Mouse (Mus musculus) intestine, embryonic 14.5 days (tissue): ENCODE measurements around the gene March9. TPM values are rescaled to one million over a fixed set of nuclear protein-coding genes. Genes with fewer than 3 reads are reported as not detected.

Experiments
- ATAC-seq: fragments of 200-750 bp; cut with Nextera tagmentation; replicated peaks from 2 replicates; pipeline ENCODE4 v1.8.0; 2017; ENCODE audit warnings: low read depth, moderate number of reproducible peaks, moderate TSS enrichment, moderate library complexity; ENCODE audit not compliant: low FRiP score, low TSS enrichment
- DNase-seq: peaks from one replicate; pipeline ENCODE4 v3.0.0-alpha.2; 2018; ENCODE audit warnings: low spot score
- H3K27ac ChIP-seq: fragments of 300-500 bp; sonication (generic); 2 replicates; pipeline ENCODE4 v1.5.1; 2014; ENCODE audit warnings: low read depth, mild to moderate bottlenecking, control low read depth
- H3K27me3 ChIP-seq: fragments of 300-500 bp; sonication (generic); replicated peaks from 2 replicates; pipeline ENCODE4 v1.6.1; 2014; ENCODE audit warnings: low read length, control low read depth; ENCODE audit not compliant: control insufficient read depth, insufficient read depth
- H3K36me3 ChIP-seq: fragments of 300-500 bp; sonication (generic); 2 replicates; pipeline ENCODE4 v1.6.1; 2014; ENCODE audit warnings: low read length, control low read depth; ENCODE audit not compliant: control insufficient read depth, insufficient read depth
- H3K4me1 ChIP-seq: fragments of 300-500 bp; sonication (generic); replicated peaks from 2 replicates; pipeline ENCODE4 v1.6.1; 2014; ENCODE audit warnings: low read length, control low read depth, mixed read lengths; ENCODE audit not compliant: control insufficient read depth, insufficient read depth
- H3K4me2 ChIP-seq: fragments of 300-500 bp; sonication (generic); 2 replicates; pipeline ENCODE4 v1.6.1; 2014; ENCODE audit warnings: low read length
- H3K4me3 ChIP-seq: fragments of 300-500 bp; sonication (generic); 2 replicates; pipeline ENCODE4 v1.5.1; 2014; ENCODE audit warnings: low read depth, low read length, control low read depth, mixed read lengths
- H3K9ac ChIP-seq: fragments of 300-500 bp; sonication (generic); 2 replicates; pipeline ENCODE4 v1.6.1; 2014; ENCODE audit warnings: mild to moderate bottlenecking, low read length
- H3K9me3 ChIP-seq: fragments of 300-500 bp; sonication (generic); 2 replicates; pipeline ENCODE4 v1.6.1; 2016; ENCODE audit warnings: low read length, control low read depth; ENCODE audit not compliant: control insufficient read depth
- WGBS: fragments of 180-500 bp; shearing (Covaris S2); extraction: QIAGEN DNeasy Blood & Tissue Kit; methylation state at CpG from one replicate; pipeline ENCODE4 v1.1.7; 2014; 5-methylcytosine and 5-hydroxymethylcytosine counted together
- polyA plus RNA-seq: library from polyadenylated mRNA; unstranded; fragments of >200 nt; fragmentation: Nextera tagmentation; extraction: Ambion mirVana; gene quantifications from 2 replicates; pipeline ENCODE4 v1.2.1, GENCODE M21; 2014

Gene March9
- polyA plus RNA-seq, 1 experiment from 2014 or later, result 1.4 TPM

- Histone ChIP-seq H3K9me3 (no peaks in the 10 kb centered on the region), H3K27ac (no peak overlapping the region), H3K4me3 (no peak overlapping the region), H3K4me2 (no peak overlapping the region), H3K36me3 (no peaks in the 10 kb centered on the region), H3K27me3 (no peaks in the 10 kb centered on the region), H3K4me1 (no peaks in the 10 kb centered on the region), H3K9ac (no peak overlapping the region)
- DNase-seq, result no peak
- 54% methylated on average over 5 of the region's 5 CpGs for WGBS
- no peak for ATAC-seq
These were observed 43.5 kb downstream of the March9 start for GRCm38 (mm10) chr10:127016488-127016887.

Other genes with a start within 250 kb of the March9 start
- gene Atp23, start 158.8 kb downstream of the March9 start, polyA plus RNA-seq, result 21.8 and 22.9 TPM in 2 replicates
- gene Ctdsp2, start 81.5 kb downstream of the March9 start, polyA plus RNA-seq, result 99.2 and 101 TPM in 2 replicates
- 0.22 TPM in 2 replicates for gene Avil, start 59.5 kb downstream of the March9 start, polyA plus RNA-seq
- 86.1 and 86.3 TPM in 2 replicates for gene Tsfm, start 29.3 kb downstream of the March9 start, polyA plus RNA-seq
- gene Mettl1, start 18.8 kb downstream of the March9 start, polyA plus RNA-seq, result 60.8 and 65.2 TPM in 2 replicates
- gene Eef1akmt3, start 18.7 kb downstream of the March9 start, polyA plus RNA-seq, result 0.31 and 0.50 TPM in 2 replicates
- 0.07 and 0.15 TPM in 2 replicates for gene Cyp27b1, start 11.9 kb downstream of the March9 start, polyA plus RNA-seq
- gene Cdk4, start 3.4 kb upstream of the March9 start, polyA plus RNA-seq, result 1,915 and 2,068 TPM in 2 replicates
- gene Tspan31, start 10.1 kb upstream of the March9 start, polyA plus RNA-seq, result 92.4 and 114 TPM in 2 replicates
- 0.23 and 0.26 TPM in 2 replicates for gene Agap2, start 15.1 kb upstream of the March9 start, polyA plus RNA-seq
- 47.6 and 51.6 TPM in 2 replicates for gene Os9, start 60.9 kb upstream of the March9 start, polyA plus RNA-seq
- 54.3 and 66.0 TPM in 2 replicates for gene B4galnt1, start 105.0 kb upstream of the March9 start, polyA plus RNA-seq
- 0.93 and 1.3 TPM in 2 replicates for gene Slc26a10, start 120.5 kb upstream of the March9 start, polyA plus RNA-seq
- gene Arhgef25, start 129.9 kb upstream of the March9 start, polyA plus RNA-seq, result 49.0 and 57.7 TPM in 2 replicates
- gene Dtx3, start 135.5 kb upstream of the March9 start, polyA plus RNA-seq, result 95.8 and 101 TPM in 2 replicates
- 24.2 and 25.9 TPM in 2 replicates for gene Pip4k2c, start 151.4 kb upstream of the March9 start, polyA plus RNA-seq
- 9.2 and 10.6 TPM in 2 replicates for gene Kif5a, start 203.2 kb upstream of the March9 start, polyA plus RNA-seq
- 157 and 166 TPM in 2 replicates for gene Dctn2, start 206.2 kb upstream of the March9 start, polyA plus RNA-seq
- gene Mbd6, start 228.8 kb upstream of the March9 start, polyA plus RNA-seq, result 19.2 and 20.6 TPM in 2 replicates